Mouse (Mus musculus) brown adipose tissue, adult 24 weeks (tissue): ENCODE results near the gene Dyx1c1. TPM values are rescaled to one million over a fixed set of nuclear protein-coding genes. Genes with fewer than 3 reads are reported as not detected.

Source experiments
- H3K27ac ChIP-seq: fragments of 200-500 bp; replicated peaks from 2 replicates; pipeline ENCODE4 v1.5.1; 2012; ENCODE audit warnings: low read depth, mild to moderate bottlenecking, low read length
- H3K4me1 ChIP-seq: fragments of 200-500 bp; 2 replicates; pipeline ENCODE4 v1.6.1; 2012; ENCODE audit warnings: low read length, mixed read lengths; ENCODE audit not compliant: control insufficient read depth, insufficient read depth, insufficient read length
- H3K4me3 ChIP-seq: fragments of 200-500 bp; 2 replicates; pipeline ENCODE4 v1.5.1; 2012; ENCODE audit warnings: low read depth, mild to moderate bottlenecking, low read length, moderate library complexity; ENCODE audit not compliant: insufficient read depth
- polyA plus RNA-seq: library from polyadenylated mRNA; stranded (reverse); fragments of >200 nt; gene quantifications from 2 replicates; pipeline ENCODE4 v1.2.4, GENCODE M21; 2012; ENCODE audit not compliant: missing spikeins, insufficient read depth, insufficient read length

Gene Dyx1c1
- polyA plus RNA-seq, 1 experiment, result 2.1 TPM

DNA sequence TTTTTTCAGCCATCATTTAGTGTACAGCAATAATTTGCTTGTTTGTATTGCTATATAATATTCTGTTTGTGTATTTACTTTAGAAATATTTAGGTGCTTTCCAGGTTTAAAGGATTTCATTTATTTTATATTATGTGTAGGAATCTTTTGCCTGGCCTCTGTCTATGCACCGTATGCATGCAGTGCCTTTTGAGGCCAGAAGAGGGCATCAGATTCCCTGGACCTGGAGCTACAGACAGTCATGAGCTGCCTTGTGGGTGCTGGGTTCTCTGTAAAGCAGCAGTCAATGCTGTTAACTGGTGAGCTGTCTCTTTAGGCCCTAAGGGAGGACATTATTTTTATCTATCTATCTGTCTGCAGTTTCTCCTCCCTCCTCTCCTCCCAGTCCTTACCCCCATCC lies 3.0 kb upstream of the Dyx1c1 start:
- no peak overlapping the region for H3K4me3 ChIP-seq
- H3K27ac ChIP-seq, result no peak overlapping the region
- peaks cover 2% of the 10 kb centered on the region; the same call in 1 of the 2 replicates for H3K4me1 ChIP-seq

DNA sequence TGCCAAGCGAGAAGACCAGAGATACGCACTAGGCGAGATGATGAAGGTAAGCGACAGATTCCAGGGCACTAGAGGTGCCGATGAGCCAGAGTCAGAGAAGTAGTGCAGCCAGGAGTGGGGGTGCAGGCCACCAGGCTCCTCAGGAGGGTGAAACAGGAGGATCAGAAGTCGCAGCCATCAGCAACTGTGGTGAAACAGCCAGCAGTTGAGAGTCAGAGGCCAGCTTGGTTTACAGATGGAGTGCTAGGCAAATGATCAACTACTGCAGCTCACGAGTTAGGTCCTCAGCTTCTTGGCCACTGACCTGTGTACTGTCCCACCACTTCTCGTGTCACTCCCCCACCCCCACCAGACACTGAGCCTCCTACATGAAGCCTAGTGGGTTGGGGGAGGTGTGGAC lies 2.8 kb downstream of the Dyx1c1 start:
- Histone ChIP-seq H3K27ac (no peak overlapping the region), H3K4me1 (peaks cover 2% of the 10 kb centered on the region; the same call in 1 of the 2 replicates), H3K4me3 (no peak overlapping the region)

DNA sequence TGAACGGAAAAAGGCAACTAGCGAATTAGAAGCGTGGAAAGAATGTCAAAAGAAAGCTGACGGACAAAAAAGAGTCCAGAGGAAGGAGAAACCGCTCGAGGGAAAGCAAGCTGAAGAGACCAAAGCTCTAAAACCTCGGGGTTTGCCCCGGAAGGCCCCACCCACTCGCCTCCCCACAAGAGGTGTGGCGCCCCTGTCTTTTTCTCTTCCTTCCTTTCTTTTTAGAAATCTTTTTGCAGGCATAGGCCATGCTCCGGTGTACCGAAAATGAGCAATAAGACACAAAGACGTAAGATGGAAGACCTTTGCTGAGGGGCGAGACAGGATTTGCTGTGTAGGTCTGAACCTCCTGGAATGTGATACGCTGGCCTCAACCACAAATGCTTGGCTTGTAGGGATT lies 3.4 kb downstream of the Dyx1c1 start:
- peaks cover 2% of the 10 kb centered on the region; the same call in 1 of the 2 replicates for H3K4me1 ChIP-seq
- H3K27ac ChIP-seq, result no peak overlapping the region
- H3K4me3 ChIP-seq, result no peak overlapping the region

DNA sequence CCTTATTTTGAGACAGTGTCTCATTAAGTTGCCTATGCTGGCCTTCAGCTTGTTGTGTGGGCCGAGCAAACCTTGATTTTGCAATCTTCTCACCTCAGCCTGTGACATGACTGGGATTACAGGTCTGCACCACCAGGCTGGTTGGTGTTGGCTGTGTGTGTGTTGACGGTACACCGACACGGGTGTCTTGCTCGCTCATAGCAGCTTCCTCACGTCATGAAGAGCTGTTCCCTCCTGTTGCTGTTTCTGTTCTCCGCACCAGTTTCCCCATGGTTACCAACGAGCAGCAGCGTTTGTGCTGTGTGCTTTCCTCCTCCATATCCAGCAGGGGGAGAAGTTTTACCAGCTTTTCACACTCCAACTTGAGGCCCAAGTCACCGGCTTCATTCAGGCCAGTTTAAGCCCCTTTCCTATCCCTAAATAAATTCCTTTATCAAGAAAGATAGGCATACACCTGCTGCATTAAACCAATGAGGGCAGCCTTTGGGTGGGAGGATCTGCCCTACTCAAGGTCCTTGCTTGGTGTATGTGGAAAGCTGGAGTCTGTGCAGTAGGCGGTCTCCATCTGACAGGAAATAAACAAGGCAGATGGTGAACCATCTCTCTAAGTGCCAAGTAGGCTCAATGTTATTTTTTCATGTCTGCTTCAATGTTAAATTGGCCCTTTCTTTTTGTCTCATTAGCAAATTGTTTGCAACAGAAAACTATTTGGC lies 9.9 kb downstream of the Dyx1c1 start:
- no peak overlapping the region for H3K4me3 ChIP-seq
- H3K4me1 ChIP-seq, result no peaks in the 10 kb centered on the region
- no peak overlapping the region for H3K27ac ChIP-seq

DNA sequence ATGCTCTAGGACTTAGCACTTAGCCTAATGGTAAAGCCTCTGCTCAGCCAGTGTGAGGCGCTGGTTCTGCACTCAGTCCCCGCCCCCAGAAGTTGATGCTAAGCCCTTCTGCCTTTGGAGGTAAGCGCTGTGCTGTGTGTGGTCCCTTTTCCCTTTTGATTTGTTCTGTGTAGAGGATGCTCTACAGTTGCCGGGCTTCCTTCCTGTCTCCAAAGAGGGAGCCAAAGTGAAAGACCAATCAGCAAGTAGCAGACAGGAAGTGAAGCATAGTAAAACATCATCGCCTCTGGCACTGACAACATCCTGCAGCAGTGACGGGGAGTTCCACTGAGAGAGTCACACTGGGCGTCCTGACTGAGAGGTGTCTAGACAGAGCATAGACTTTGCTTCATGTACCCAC lies 11.3 kb downstream of the Dyx1c1 start:
- no peak overlapping the region for H3K4me3 ChIP-seq
- H3K4me1 ChIP-seq, result no peaks in the 10 kb centered on the region
- H3K27ac ChIP-seq, result no peak overlapping the region

DNA sequence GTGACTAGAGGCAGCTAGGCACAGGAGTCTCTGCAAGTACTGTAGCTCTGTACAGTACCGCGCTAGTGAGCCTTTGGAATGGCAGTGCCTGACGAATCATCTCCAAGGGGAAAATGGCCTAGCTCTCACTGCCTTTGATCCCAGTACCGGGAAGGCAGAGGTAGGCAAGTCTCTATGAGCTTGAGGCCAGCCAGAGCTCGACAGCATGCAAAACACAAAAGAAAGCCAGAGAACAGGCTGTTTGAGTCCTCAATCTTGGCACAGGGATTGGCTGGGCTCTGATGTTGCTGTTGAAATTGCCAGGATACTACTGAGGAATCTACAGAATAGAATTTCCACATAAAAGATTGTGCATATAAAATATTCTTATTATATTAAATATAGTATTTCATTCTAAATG lies 13.8 kb downstream of the Dyx1c1 start:
- Histone ChIP-seq H3K4me1 (no peaks in the 10 kb centered on the region), H3K4me3 (no peak overlapping the region), H3K27ac (no peak overlapping the region)

DNA sequence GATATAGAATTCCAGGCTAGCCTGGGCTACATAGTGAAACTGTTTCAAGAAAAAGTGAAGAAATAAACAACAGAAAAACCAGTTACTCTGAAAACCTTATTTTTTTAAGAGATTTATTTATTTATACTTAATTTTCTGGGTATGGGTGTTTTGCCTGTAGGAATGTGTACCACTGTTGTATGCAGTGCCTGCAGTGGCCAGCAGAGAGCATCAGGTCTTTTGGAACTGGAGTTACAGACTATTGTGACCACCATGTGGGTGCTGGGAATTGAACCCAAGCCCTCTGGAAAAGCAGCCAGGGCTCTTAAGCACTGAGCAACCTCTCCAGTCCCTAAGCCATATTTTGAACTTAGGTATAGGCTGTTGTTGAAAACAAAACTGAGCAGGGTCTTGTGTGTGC lies 14.4 kb downstream of the Dyx1c1 start:
- Histone ChIP-seq H3K4me3 (no peak overlapping the region), H3K4me1 (no peaks in the 10 kb centered on the region), H3K27ac (no peak overlapping the region)

DNA sequence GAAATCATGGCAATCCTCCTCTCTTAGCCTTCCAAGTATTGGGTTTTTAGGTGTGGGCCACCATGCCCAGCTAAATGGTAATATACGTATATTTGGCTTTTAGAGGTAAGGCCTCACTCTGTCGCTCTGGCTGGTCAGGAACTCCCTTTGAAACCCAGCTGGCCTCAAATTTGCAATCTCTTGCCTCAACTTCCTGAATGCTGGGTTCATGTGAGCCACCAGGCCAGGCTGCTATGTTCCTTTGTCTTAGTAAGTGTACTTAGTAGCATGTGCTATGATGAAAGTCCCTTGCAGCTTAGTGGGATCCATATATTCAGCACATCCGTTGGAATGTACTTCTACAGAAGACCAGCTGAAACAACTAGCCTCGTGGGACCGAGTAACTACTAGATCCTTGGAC lies 16.1 kb downstream of the Dyx1c1 start:
- H3K27ac ChIP-seq, result no peak overlapping the region

DNA sequence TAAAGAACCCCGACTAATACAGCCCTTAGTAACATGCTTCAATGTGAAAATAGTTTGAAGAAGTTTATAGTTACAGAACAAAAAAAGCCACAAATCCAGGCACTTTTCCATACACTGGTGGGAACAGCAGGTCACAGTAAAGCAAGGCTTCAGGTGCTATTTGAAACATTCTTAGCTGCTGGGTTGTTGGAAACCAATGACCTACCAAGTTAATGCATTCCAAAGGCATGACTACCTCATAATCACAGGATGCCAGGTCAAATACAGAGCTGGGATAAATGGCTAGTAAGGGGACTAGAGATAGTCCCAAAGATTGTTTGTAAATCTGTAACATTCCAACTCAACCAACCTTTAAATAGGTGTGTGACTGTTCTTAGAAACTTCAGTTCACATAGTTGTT lies 16.7 kb downstream of the Dyx1c1 start:
- no peaks in the 10 kb centered on the region for H3K4me1 ChIP-seq
- no peak overlapping the region for H3K4me3 ChIP-seq
- H3K27ac ChIP-seq, result no peak overlapping the region

More for the DNA sequence above, 16.1 kb downstream of the Dyx1c1 start:
- Histone ChIP-seq H3K4me3 (no peak overlapping the region), H3K4me1 (no peaks in the 10 kb centered on the region)

DNA sequence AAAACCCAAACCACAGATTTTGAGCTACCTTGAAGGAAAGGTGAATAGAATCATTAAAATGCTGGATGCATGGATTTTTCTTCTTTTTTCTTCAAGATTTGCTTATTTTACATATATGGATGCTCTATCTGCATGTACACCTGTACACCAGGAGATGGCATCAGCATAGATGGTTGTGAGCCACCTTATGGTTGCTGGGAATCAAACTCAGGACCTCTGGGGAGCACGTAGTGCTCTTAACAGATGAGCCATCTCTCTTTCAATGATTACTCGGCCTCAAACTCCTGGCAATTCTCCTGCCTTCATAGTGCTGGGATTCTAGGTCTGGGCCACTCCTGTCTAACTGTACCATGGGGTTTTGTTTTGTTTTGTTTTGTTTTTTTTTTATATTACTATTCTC lies 24.5 kb downstream of the Dyx1c1 start:
- no peak overlapping the region for H3K4me3 ChIP-seq
- H3K4me1 ChIP-seq, result peaks cover 2% of the 10 kb centered on the region; the same call in 1 of the 2 replicates

DNA sequence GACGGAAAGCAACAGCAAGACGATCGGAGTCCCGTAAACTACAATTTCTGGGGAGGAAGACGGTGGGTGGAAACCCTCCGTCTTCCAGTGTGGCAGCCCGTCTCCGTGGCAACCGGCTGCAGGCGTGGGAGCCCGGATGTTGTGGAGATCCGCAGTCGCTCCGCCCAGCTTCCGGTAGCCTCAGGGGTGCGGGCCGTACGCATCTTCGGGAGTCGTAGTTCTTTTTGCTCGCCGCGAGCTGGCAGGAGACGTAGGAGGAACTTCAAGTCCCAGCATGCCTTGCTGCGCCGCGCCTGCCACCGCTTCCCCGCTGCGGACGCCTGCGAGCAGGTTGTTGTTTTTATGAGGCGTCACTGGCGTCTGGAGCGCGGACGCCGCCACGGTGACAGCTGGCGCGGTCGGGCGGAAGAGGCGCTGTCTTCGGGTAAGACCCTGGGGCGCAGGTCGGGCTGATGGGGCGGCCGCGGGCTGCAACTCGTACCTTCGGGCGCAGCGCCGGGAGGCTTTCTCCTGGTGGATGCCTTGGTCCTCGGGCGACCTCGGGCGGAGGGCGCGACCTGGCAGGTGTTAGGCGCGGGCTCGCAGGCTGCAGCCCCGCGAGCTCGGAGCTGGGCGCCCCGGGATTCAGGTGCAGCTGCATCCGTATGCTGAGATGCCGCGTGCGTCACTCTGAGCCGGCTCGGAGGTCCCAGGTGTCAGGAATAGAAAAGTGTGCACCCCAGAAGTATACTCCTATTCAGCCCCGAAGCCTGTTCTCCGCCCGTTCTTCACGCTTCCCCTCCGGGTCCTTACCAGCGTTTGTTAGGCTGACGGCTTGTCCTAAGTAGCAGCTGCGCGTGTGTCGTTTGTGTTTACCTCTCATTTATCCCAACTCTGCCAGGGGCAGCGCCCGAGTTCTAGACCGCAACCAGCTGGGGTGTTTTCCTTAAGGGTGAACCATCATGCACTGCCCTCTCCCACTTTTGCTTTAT lies 26.9 kb downstream of the Dyx1c1 start, which contains the start of the genes Ccpg1os and Ccpg1:
Ccpg1os (minus strand) TSS at position 133 of the 971 bp plus-strand sequence.
Ccpg1 (plus strand) TSS at position 180 of the 971 bp plus-strand sequence.
- H3K4me3 ChIP-seq, result peak within 1 kb of the TSS; percentile 94
- H3K4me1 ChIP-seq, result peaks cover 2% of the 10 kb centered on the region; the same call in 1 of the 2 replicates
- 0 out of 2 replicates have a peak within 1 kb of the TSS, but pooled peaks have one; percentile 28 for H3K27ac ChIP-seq

More for the DNA sequence above, 24.5 kb downstream of the Dyx1c1 start:
- no peak overlapping the region for H3K27ac ChIP-seq

DNA sequence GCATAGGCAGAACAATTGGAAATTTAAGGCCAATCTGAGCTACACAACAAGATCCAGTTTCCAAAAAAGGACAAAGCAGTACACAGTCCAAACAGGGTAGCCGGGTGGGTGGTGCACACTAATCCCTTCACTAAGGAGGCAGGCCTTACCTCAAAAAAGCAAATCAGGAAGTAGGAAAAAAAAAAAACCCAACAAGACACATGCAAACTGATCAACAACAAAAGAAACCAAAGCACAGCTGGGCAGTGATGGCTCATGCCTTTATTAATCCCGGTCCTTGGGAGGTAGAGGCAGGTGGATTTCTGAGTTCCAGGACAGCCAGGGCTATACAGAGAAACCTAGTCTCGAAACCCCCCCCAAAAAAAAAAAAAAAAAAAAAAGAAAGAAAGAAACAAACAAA lies 29.1 kb downstream of the Dyx1c1 start:
- Histone ChIP-seq H3K27ac (no peak overlapping the region), H3K4me3 (no peak overlapping the region), H3K4me1 (peaks cover 2% of the 10 kb centered on the region; the same call in 1 of the 2 replicates)

DNA sequence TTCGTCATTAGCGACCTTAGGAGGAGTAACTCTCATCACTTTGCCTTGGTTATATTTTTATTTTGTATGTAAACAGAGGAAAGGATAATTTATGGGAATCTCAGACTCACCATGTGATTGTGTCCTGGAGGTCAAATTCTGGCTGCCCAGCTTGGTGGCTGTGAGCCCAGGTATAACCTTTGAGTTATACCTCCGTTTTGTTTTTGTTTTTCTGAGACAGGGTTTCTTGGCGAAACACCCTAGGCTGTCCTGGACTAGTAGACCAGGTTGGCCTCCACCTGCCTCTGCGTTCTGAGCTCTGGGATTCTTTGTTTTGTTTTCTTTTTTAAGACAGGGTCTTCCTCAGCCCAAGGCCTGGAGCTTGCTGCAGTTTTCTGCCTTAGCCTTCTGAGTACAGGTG lies 30.1 kb downstream of the Dyx1c1 start:
- peaks cover 2% of the 10 kb centered on the region; the same call in 1 of the 2 replicates for H3K4me1 ChIP-seq
- H3K4me3 ChIP-seq, result no peak overlapping the region
- no peak overlapping the region for H3K27ac ChIP-seq

DNA sequence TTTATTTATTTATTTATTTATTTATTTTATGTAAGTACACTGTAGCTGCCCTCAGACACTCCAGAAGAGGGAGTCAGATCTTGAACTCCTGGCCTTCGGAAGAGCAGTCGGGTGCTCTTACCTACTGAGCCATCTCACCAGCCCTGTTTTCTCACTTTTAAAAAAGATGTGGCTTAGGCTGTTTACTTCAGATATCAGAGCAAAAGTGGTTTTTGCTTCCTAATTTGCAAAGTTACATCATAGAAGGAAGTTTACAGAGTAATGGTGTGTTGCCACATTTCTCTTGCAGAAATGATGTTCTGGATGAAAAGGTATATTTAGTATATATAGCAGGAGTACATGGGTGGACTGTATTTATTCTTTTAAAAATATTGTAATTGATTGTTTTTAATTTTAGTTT lies 32.8 kb downstream of the Dyx1c1 start:
- Histone ChIP-seq H3K4me1 (peaks cover 2% of the 10 kb centered on the region; the same call in 1 of the 2 replicates), H3K4me3 (no peak overlapping the region), H3K27ac (no peak overlapping the region)

DNA sequence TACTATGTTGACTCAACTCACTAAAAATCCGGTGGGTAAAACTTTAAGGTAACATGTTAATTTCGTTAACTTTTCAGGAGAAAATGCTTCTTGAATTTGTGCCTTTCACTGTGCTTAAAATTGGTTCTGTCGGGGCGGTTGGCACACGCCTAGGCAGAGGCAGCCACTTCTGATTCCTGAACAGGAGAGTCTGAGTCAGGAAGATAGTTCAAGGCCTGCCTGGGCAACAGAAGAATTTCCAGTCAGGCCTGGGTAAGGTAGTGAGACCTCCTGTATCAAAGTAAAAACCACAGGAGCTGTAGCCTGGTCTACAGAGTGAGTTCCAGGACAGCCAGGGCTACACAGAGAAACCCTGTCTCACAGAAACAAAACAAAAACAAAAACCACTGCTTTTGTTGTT lies 34.0 kb downstream of the Dyx1c1 start:
- Histone ChIP-seq H3K27ac (no peak overlapping the region), H3K4me3 (no peak overlapping the region), H3K4me1 (no peaks in the 10 kb centered on the region; the same call in 1 of the 2 replicates)
